Mouse (Mus musculus) embryonic facial prominence, embryonic 14.5 days (tissue): ENCODE measurements around the gene Gm11037. TPM values are rescaled to one million over a fixed set of nuclear protein-coding genes. Genes with fewer than 3 reads are reported as not detected.

Experiments used
- ATAC-seq: fragments of 200-750 bp; cut with Nextera tagmentation; 2 replicates; pipeline ENCODE4 v1.8.0; 2017; ENCODE audit warnings: low read depth, moderate number of reproducible peaks, moderate TSS enrichment
- DNase-seq: peaks from one replicate; pipeline ENCODE4 v3.0.0-alpha.2; 2015; ENCODE audit warnings: low spot score
- H3K27ac ChIP-seq: fragments of 300-500 bp; sonication (generic); replicated peaks from 2 replicates; pipeline ENCODE4 v1.5.1; 2014; ENCODE audit warnings: low read depth, mild to moderate bottlenecking, low read length, moderate library complexity
- H3K27me3 ChIP-seq: fragments of 300-500 bp; sonication (generic); replicated peaks from 2 replicates; pipeline ENCODE4 v1.6.1; 2014; ENCODE audit warnings: low read length; ENCODE audit not compliant: control insufficient read depth, insufficient read depth
- H3K36me3 ChIP-seq: fragments of 300-500 bp; sonication (generic); 2 replicates; pipeline ENCODE4 v1.6.1; 2014; ENCODE audit warnings: low read length, mixed read lengths; ENCODE audit not compliant: control insufficient read depth, insufficient read depth
- H3K4me1 ChIP-seq: fragments of 300-500 bp; sonication (generic); 2 replicates; pipeline ENCODE4 v1.6.1; 2014; ENCODE audit warnings: antibody characterized with exemption, low read length; ENCODE audit not compliant: control insufficient read depth, insufficient read depth
- H3K4me2 ChIP-seq: fragments of 300-500 bp; sonication (generic); 2 replicates; pipeline ENCODE4 v1.6.1; 2014; ENCODE audit warnings: low read depth, mild to moderate bottlenecking, low read length, moderate library complexity, mixed read lengths
- H3K4me3 ChIP-seq: fragments of 300-500 bp; sonication (generic); 2 replicates; pipeline ENCODE4 v1.5.1; 2014; ENCODE audit warnings: low read depth, mild to moderate bottlenecking, low read length
- H3K9ac ChIP-seq: fragments of 300-500 bp; sonication (generic); 2 replicates; pipeline ENCODE4 v1.6.1; 2014; ENCODE audit warnings: low read depth, mild to moderate bottlenecking, low read length, moderate library complexity, mixed read lengths
- H3K9me3 ChIP-seq: fragments of 300-500 bp; sonication (generic); 2 replicates; pipeline ENCODE4 v1.6.1; 2016; ENCODE audit warnings: low read length; ENCODE audit not compliant: control insufficient read depth
- WGBS: fragments of 180-500 bp; shearing (Covaris S2); extraction: QIAGEN DNeasy Blood & Tissue Kit; methylation state at CpG from one replicate; pipeline ENCODE4 v1.1.7; 2014; 5-methylcytosine and 5-hydroxymethylcytosine counted together
- polyA plus RNA-seq: library from polyadenylated mRNA; unstranded; fragments of >200 nt; fragmentation: Nextera tagmentation; extraction: Ambion mirVana; gene quantifications from 2 replicates; pipeline ENCODE4 v1.2.1, GENCODE M21; 2014

Gm11037 gene
- polyA plus RNA-seq, 1 experiment from 2014 or later, result not detected

DNA sequence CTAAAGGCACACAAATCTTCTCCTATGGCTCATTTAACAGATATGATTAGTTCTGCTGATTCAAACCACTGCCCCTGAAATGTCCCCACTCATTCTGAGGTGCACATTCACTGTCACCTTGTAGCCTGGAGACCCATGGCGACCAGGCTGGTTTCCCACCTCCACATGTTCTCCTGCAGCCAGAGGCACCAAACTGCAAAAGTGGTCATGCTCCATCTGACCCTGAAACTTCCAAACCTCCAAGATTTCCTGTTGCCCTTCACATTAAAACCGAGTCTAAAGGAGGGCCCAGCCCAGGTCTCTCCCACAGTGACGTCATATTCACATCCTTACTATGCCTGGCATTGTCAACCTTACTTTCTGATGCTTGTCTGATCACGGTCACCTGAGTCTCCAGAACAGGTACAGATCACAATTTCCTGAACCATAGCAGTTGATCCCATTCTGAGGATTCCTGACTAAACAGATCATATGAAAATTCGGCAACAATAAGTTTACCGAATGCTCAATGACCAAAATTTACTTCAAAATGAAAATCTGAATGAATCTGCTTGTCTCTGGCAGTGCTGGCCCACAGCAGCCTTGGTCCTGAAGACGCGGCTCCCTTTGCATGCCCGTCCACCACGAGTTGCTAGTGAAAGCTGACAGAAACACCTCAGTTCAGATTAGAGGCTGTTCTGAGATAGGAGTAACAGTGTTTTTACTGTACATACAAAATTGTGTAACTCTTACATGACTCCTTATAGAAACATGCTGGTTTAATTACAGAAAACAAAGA is 997 bp upstream of the Gm11037 start:
- H3K27ac ChIP-seq, result 0 out of 2 replicates have a peak overlapping the region, but pooled peaks have one; percentile 23

DNA sequence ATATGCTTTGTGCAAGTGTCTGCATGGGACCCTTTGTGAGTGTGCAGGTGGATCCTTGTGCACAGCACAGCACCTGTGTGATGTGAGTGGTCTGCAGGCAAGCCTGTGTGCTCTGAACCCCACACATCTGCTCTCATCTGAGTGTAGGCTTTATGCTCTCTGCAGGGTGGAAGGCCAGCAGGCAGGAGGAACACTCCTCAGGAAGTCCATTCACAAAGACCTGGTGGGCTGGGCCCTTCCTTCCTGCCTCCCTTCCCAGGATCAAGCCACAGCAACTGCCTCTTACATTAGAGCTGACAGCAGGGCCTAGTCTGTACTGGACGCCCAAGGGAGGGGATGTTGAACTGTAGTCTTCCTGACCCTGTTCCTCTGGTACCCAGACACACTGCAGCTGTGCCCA is 1.1 kb downstream of the Gm11037 start:
- Histone ChIP-seq H3K36me3 (peaks cover 56% of the 10 kb centered on the region), H3K4me2 (no peak overlapping the region), H3K27me3 (no peaks in the 10 kb centered on the region), H3K4me1 (no peaks in the 10 kb centered on the region), H3K9me3 (no peaks in the 10 kb centered on the region), H3K4me3 (no peak overlapping the region), H3K9ac (no peak overlapping the region), H3K27ac (no peak overlapping the region)
- ATAC-seq, result no peak
- peak; percentile 27 for DNase-seq
- 55% methylated on average over 1 of the region's 1 CpGs for WGBS

More for the DNA sequence above, 997 bp upstream of the Gm11037 start:
- peaks cover 13% of the 10 kb centered on the region; the same call in 1 of the 2 replicates for H3K4me1 ChIP-seq
- no peaks in the 10 kb centered on the region for H3K27me3 ChIP-seq
- H3K4me3 ChIP-seq, result no peak overlapping the region
- no peak for ATAC-seq
- 78% methylated on average over 10 of the region's 10 CpGs for WGBS
- no peak overlapping the region for H3K9ac ChIP-seq
- DNase-seq, result no peak
- no peak overlapping the region for H3K4me2 ChIP-seq
- H3K36me3 ChIP-seq, result peaks cover 36% of the 10 kb centered on the region
- no peaks in the 10 kb centered on the region for H3K9me3 ChIP-seq

DNA sequence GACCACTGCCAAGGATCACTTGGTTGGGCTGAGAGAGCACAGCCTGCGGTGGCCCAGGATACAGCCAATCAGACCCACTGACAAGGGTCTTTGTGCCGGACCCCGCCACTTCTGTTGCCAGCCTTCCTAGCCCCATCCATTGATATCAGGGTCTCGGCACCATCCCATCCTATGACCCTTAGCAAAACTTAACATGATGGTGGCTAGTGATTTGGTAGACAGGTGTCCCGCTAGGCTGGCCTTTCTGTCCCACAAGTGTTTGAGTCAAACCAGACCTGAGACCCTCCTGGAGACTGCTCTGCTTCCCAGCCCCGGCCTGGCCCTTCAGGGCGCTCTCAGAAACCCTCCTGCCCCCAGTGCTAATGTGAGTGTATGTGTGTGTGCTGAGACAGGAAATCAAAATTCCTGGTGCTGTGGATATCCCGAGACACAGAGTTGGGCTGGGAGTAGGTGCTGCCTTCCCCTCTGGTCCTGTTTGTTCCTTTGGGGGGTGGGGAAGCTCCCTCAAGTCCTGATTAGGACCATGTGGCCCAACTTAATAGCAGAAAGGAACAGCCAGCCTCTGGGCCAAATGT is 1.6 kb downstream of the Gm11037 start:
- Histone ChIP-seq H3K9me3 (no peaks in the 10 kb centered on the region), H3K9ac (no peak overlapping the region), H3K27ac (no peak overlapping the region), H3K4me1 (no peaks in the 10 kb centered on the region), H3K4me3 (no peak overlapping the region), H3K36me3 (peaks cover 61% of the 10 kb centered on the region), H3K27me3 (no peaks in the 10 kb centered on the region), H3K4me2 (no peak overlapping the region)
- DNase-seq (no peak), ATAC-seq (no peak)
- WGBS, result 71% methylated on average over 6 of the region's 8 CpGs

DNA sequence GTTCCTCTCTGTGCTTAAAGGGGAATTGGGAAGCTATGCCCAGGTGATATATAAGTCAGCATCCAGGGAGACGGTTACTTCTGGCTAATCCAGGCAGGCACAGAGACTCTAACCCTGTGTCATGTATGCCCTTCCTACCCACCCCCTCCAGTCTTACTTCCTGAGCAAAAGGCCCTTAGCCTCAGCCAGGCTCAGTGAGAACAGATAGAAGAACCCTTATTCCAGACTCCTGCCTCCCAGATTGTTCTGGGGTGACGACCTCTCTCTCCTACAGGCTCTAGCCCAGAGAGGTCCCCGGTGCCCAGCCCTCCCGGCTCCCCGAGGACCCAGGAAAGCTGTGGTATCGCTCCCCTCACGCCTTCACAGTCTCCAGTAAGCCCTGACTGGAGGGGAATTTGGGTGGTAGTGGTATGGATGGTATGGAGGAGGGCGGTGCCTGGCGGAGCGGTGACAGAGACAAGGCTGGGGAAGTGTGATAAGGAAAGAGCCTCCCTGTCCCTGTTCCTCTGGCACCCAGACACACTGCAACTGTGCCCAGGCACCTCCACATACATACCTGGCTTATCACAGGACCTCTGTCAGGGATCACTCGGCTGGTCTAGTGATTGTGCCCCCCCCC is 2.3 kb downstream of the Gm11037 start:
- peaks cover 62% of the 10 kb centered on the region for H3K36me3 ChIP-seq
- no peaks in the 10 kb centered on the region for H3K9me3 ChIP-seq
- 57% methylated on average over 10 of the region's 11 CpGs for WGBS
- no peak overlapping the region for H3K9ac ChIP-seq
- H3K4me2 ChIP-seq, result no peak overlapping the region
- no peak for ATAC-seq
- H3K27me3 ChIP-seq, result no peaks in the 10 kb centered on the region
- H3K4me3 ChIP-seq, result no peak overlapping the region
- H3K4me1 ChIP-seq, result no peaks in the 10 kb centered on the region
- no peak overlapping the region for H3K27ac ChIP-seq
- DNase-seq, result no peak

DNA sequence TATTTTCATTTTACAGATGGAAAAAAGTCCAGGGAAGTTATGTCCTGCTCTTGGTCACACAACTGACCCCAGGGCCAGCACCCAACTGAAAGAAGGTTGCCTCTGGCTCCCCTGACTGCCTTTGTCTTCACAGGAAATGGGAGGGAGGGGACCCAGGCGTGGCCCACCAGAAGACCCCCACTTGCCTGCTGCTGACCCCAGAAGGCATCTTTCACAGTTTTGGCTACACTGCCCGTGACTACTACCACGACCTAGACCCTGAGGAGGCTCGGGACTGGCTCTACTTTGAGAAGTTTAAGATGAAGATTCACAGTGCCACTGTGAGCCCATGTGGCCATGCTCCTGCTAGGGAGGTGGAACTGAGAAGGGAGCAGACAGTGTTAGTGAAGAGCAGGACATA is 5.0 kb downstream of the Gm11037 start:
- Histone ChIP-seq H3K9me3 (no peaks in the 10 kb centered on the region), H3K4me1 (no peaks in the 10 kb centered on the region), H3K36me3 (peaks cover 81% of the 10 kb centered on the region), H3K9ac (no peak overlapping the region), H3K4me3 (no peak overlapping the region), H3K4me2 (no peak overlapping the region), H3K27ac (no peak overlapping the region), H3K27me3 (no peaks in the 10 kb centered on the region)
- DNase-seq (no peak), ATAC-seq (no peak)
- WGBS, result 81% methylated on average over 4 of the region's 4 CpGs

DNA sequence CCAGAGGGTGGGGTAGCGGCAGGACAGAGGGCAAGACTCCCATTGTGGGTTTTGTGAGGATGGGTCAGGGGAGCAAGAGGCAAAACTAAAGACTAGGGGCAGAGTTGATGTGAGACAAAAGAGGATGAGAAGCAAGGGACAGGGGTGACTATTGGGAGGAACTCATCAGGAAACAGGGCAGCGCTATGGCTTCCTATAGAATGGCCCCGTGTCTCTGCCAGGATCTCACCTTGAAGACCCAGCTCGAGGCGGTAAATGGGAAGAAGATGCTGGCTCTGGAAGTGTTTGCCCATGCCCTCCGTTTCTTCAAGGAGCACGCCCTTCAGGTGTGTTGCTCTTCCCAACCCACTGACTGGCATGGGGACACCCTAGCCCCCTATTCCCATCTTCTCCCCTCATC is 5.5 kb downstream of the Gm11037 start:
- ATAC-seq, result no peak
- H3K9ac ChIP-seq, result no peak overlapping the region
- no peaks in the 10 kb centered on the region for H3K4me1 ChIP-seq
- H3K4me3 ChIP-seq, result no peak overlapping the region
- no peaks in the 10 kb centered on the region for H3K27me3 ChIP-seq
- no peak overlapping the region for H3K27ac ChIP-seq
- H3K4me2 ChIP-seq, result no peak overlapping the region
- no peak for DNase-seq
- WGBS, result 93% methylated on average over 4 of the region's 7 CpGs
- H3K9me3 ChIP-seq, result no peaks in the 10 kb centered on the region
- H3K36me3 ChIP-seq, result peaks cover 84% of the 10 kb centered on the region

DNA sequence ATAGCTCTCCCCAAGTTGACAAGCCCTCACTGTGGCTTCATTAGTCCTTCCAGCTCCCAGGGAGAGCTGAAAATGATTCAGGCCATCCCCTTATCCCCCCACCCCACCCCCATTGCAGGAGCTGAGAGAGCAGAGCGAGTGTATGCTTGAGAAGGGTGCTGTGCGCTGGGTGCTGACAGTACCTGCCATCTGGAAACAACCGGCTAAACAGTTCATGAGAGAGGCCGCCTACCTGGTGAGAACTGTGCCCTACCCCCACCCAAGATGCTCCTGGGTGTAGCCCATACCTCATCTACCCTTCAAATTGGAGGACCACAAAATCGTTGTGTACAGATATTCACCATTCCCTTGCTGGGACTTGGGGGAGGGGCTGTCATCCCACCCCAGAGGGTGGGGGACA is 6.0 kb downstream of the Gm11037 start:
- Histone ChIP-seq H3K36me3 (peaks cover 84% of the 10 kb centered on the region), H3K9ac (no peak overlapping the region), H3K4me1 (no peaks in the 10 kb centered on the region), H3K9me3 (no peaks in the 10 kb centered on the region), H3K4me2 (no peak overlapping the region), H3K27ac (no peak overlapping the region), H3K27me3 (no peaks in the 10 kb centered on the region), H3K4me3 (no peak overlapping the region)
- ATAC-seq (no peak), DNase-seq (no peak)
- WGBS, result 97% methylated on average over 5 of the region's 5 CpGs

DNA sequence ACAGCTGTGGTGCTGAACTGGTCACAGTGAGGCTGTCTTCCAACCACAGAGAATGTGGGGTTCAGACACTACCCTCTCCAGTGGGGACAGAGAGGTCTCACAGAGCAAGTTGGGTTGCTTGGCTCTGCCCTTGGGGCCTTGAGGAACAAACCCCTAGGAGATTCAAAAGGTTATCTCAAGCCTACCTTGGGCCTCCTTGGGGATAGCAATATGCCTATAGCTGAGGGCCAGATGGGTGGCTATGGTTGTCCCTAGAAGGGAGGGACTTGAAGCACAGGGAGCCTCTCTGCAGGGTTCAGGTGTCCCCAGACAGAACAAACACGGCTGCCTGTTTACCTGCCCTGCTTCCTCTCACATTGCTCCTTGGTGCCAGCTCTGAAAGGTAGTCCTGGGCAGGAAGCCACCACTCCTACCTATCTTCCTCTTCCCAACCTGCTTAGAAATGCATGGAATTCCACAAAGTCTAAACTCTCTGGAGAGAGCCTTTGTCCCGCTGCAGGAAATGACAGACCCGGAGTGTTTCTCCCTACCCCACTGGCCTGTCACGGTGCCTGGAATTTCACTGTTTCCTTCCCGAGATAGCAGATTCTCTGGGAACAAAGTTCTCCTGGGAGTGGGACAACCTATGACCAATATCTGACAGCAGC is 6.7 kb downstream of the Gm11037 start:
- Histone ChIP-seq H3K36me3 (peaks cover 85% of the 10 kb centered on the region), H3K9me3 (no peaks in the 10 kb centered on the region)
- 40% methylated on average over 4 of the region's 5 CpGs for WGBS

More for the DNA sequence above, 6.7 kb downstream of the Gm11037 start:
- no peak for ATAC-seq
- Histone ChIP-seq H3K27me3 (no peaks in the 10 kb centered on the region), H3K4me3 (no peak overlapping the region), H3K4me1 (no peaks in the 10 kb centered on the region), H3K9ac (no peak overlapping the region), H3K27ac (no peak overlapping the region), H3K4me2 (no peak overlapping the region)
- DNase-seq, result no peak
